Mouse (Mus musculus): Measurements from ENCODE around the gene Syngap1.

DNA sequence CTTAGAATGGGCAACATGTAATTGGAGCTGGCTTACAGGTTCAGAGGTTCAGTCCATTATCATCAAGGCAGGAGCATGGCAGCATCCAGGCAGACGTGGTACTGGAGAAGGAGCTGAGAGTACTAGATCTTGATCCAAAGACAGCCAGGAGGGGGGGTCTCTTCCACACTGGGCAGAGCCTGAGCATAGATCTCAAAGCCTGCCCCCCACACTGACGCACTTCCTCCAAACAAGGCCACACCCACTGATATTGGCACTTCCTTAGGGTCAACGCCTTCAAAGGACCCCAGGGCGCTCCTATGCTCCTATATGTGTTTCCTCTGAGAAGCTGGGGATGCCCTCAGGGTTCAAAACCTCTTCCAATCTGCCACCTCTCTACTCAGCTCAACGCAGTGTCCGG lies 54.0 kb downstream of the Syngap1 start:
- no peak for TF ChIP-seq CTCF (IDR thresholded peaks at IDR 0.05; ENCODE audit: borderline replicate concordance, extremely low read depth, insufficient read depth, insufficient read length)
- TF ChIP-seq POLR2A (IDR thresholded peaks at IDR 0.05; ENCODE audit: borderline replicate concordance, extremely low read depth, insufficient read depth, insufficient read length, poor library complexity, severe bottlenecking): no peak
